Mouse (Mus musculus): Measurements from ENCODE around the gene Clec11a. TPM values are rescaled to one million over a fixed set of nuclear protein-coding genes. Genes with fewer than 3 reads are reported as not detected.

Clec11a gene
- polyA plus RNA-seq, 1 experiment from 2014 or later = 6.0 TPM

DNA sequence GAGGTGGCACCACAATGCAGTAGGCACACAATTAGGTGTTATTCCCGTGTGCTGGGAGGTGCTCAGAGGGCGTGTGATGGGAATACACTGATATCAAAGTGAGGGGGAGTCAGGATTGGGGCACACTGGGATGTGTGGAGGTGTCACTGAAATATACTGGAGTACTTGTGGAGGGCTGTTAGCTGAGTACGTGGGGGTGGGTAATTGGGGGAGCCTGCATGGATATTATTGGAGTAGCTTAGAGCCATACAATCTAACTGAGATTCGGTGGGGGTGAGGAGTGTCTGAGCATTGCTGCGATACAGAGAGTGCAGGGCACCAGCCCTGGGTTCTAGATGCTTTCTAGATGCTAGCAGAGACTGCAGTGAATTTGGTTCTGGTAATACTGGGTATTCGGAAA is 33.5 kb upstream of the Clec11a start:
- TF ChIP-seq CTCF (IDR thresholded peaks at IDR 0.05; ENCODE audit: low read depth) = no peak
- WGBS = 59% methylated on average over 6 of the region's 6 CpGs
- H3K9ac ChIP-seq (ENCODE audit: low read depth, low read length) = no peak overlapping the region
- H3K27ac ChIP-seq = no peak overlapping the region
- H3K4me1 ChIP-seq (replicated peaks; ENCODE audit: insufficient read depth, low read length) = no peaks in the 10 kb centered on the region; the same call in 1 of the 2 replicates
- H3K27me3 ChIP-seq (ENCODE audit: insufficient read depth, low read length) = peaks cover 32% of the 10 kb centered on the region
- no peaks in the 10 kb centered on the region for H3K9me3 ChIP-seq (replicated peaks; ENCODE audit: low read length)
- H3K36me3 ChIP-seq (ENCODE audit: insufficient read depth, low read length) = no peaks in the 10 kb centered on the region; the same call in 1 of the 2 replicates
- ATAC-seq (replicated peaks; ENCODE audit: low FRiP score, low read depth) (no peak), DNase-seq (ENCODE audit: low spot score) (no peak)
- H3K4me3 ChIP-seq (replicated peaks; ENCODE audit: low read depth, low read length) = no peak overlapping the region
- H3K4me2 ChIP-seq (ENCODE audit: low read length) = no peak overlapping the region

DNA sequence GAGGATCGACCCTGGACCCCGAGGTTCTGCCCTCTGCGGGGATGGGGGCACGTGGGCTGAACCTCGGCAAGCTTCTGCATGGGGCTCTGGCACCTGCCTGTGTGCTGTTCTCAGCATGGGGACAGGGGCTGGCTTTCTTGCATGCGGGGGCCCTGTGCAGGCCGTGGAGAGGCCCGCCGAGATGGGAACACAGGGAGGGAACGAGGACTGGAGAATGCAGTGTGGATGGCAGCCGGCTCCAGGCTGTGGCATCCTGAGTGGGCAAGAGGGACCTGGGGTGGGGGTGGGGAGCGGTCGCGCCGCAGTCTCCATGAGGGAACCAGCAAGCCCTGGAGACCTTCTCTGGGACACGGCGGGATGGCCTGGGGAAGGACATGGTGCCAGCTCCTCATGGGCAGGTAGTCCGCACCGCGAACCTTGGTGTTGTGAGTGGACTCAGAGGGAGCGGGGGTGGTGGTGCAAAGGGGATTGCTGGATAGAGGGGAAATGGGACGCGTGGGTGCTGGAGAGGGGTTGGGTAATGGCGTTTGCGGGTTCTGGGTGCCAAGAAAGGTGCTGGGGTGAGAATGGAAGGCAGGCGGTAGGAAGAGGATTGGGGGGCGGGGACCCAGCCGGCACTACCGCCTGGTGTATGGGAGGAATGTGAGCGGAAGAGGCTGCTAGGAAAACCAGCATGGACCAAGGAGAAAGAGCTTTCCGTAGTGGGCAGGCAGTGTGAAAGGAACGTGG is 30.6 kb upstream of the Clec11a start:
- no peak for ATAC-seq (replicated peaks; ENCODE audit: low FRiP score, low read depth)
- Histone ChIP-seq H3K27ac (no peak overlapping the region), H3K9ac (ENCODE audit: low read depth, low read length) (no peak overlapping the region), H3K4me2 (ENCODE audit: low read length) (no peak overlapping the region), H3K4me1 (replicated peaks; ENCODE audit: insufficient read depth, low read length) (no peaks in the 10 kb centered on the region; the same call in 1 of the 2 replicates), H3K4me3 (replicated peaks; ENCODE audit: low read depth, low read length) (no peak overlapping the region), H3K9me3 (replicated peaks; ENCODE audit: low read length) (no peaks in the 10 kb centered on the region), H3K36me3 (ENCODE audit: insufficient read depth, low read length) (no peaks in the 10 kb centered on the region), H3K27me3 (ENCODE audit: insufficient read depth, low read length) (peaks cover 32% of the 10 kb centered on the region)
- WGBS = 3% methylated on average over 32 of the region's 32 CpGs
- TF ChIP-seq CTCF (IDR thresholded peaks at IDR 0.05; ENCODE audit: low read depth) = no peak
- DNase-seq (ENCODE audit: low spot score) = no peak

- peak overlapping the region; percentile 66 for H3K4me2 ChIP-seq (ENCODE audit: low read length)
- 2% methylated on average over 43 of the region's 54 CpGs for WGBS
- H3K4me1 ChIP-seq (replicated peaks; ENCODE audit: insufficient read depth, low read length) = no peaks in the 10 kb centered on the region; the same call in 1 of the 2 replicates
- peaks cover 32% of the 10 kb centered on the region for H3K27me3 ChIP-seq (ENCODE audit: insufficient read depth, low read length)
- no peak for TF ChIP-seq CTCF (IDR thresholded peaks at IDR 0.05; ENCODE audit: low read depth)
- no peak overlapping the region for H3K9ac ChIP-seq (ENCODE audit: low read depth, low read length)
- H3K27ac ChIP-seq = no peak overlapping the region
- H3K4me3 ChIP-seq (replicated peaks; ENCODE audit: low read depth, low read length) = peak overlapping the region; percentile 35
- ATAC-seq (replicated peaks; ENCODE audit: low FRiP score, low read depth) = 0 out of 2 replicates have a peak, but pooled peaks have one; percentile 18
- no peak for DNase-seq (ENCODE audit: low spot score)
- no peaks in the 10 kb centered on the region for H3K9me3 ChIP-seq (replicated peaks; ENCODE audit: low read length)
- no peaks in the 10 kb centered on the region for H3K36me3 ChIP-seq (ENCODE audit: insufficient read depth, low read length)
Measured at GRCm38 (mm10) chr7:44336046-44337021, 29.6 kb upstream of the Clec11a start.

DNA sequence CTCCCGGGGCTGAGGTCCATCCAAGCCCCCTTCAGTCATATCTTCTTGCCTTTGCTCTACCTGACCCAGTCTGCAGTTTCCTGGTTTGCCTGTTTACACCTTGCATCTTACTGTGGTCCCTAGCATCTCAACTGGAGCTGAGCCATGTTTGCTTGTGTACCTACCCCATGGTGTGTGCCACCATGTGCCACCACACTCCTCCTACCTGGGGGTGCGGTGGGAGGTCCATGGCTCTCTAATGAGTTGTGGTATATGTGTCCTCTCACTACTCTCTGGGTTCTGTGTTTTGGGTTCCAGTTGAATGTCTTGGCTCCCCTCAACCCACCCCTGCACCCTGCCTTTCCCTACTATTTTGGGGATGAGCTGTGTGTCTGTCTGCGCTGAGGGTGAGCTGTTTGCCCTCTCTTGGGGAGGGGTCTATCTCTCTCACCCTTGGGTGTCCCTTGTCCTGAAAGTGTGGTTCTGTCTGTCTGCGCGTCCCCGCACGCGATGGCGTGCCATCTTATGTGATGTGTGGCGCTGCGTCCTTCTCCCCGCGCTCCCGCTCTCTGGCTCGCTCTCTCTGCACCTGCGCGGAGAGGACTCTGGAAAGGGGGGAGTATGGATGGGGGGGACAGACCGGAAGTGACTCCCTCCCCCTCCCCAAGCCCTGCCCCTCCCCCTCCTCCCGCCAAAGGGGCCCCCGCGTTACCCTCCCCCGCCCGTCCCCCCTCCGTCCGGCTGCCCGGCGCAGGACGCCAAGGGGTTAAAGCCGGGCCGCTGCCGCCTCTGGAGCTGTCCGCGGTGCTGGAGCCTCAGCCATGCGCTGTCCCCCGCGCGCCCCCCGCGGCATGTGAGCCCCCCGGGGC is 28.6 kb upstream of the Clec11a start:
- no peak overlapping the region for H3K27ac ChIP-seq
- no peaks in the 10 kb centered on the region; the same call in 1 of the 2 replicates for H3K4me1 ChIP-seq (replicated peaks; ENCODE audit: insufficient read depth, low read length)
- WGBS = 7% methylated on average over 18 of the region's 40 CpGs
- 0 out of 2 replicates have a peak, but pooled peaks have one; percentile 23 for ATAC-seq (replicated peaks; ENCODE audit: low FRiP score, low read depth)
- peaks cover 32% of the 10 kb centered on the region for H3K27me3 ChIP-seq (ENCODE audit: insufficient read depth, low read length)
- no peaks in the 10 kb centered on the region for H3K9me3 ChIP-seq (replicated peaks; ENCODE audit: low read length)
- no peak overlapping the region for H3K9ac ChIP-seq (ENCODE audit: low read depth, low read length)
- H3K4me3 ChIP-seq (replicated peaks; ENCODE audit: low read depth, low read length) = peak overlapping the region; percentile 35
- no peak for TF ChIP-seq CTCF (IDR thresholded peaks at IDR 0.05; ENCODE audit: low read depth)
- peak overlapping the region; percentile 66 for H3K4me2 ChIP-seq (ENCODE audit: low read length)
- peak; percentile 56 for DNase-seq (ENCODE audit: low spot score)
- no peaks in the 10 kb centered on the region for H3K36me3 ChIP-seq (ENCODE audit: insufficient read depth, low read length)

GRCm38 (mm10) chr7:44334139-44334538 is 27.4 kb upstream of the Clec11a start:
- H3K27ac ChIP-seq = no peak overlapping the region
- 69% methylated on average over 14 of the region's 14 CpGs for WGBS
- H3K9ac ChIP-seq (ENCODE audit: low read depth, low read length) = no peak overlapping the region
- no peak overlapping the region for H3K4me3 ChIP-seq (replicated peaks; ENCODE audit: low read depth, low read length)
- no peaks in the 10 kb centered on the region for H3K36me3 ChIP-seq (ENCODE audit: insufficient read depth, low read length)
- DNase-seq (ENCODE audit: low spot score) = no peak
- no peak for ATAC-seq (replicated peaks; ENCODE audit: low FRiP score, low read depth)
- no peaks in the 10 kb centered on the region; the same call in 1 of the 2 replicates for H3K4me1 ChIP-seq (replicated peaks; ENCODE audit: insufficient read depth, low read length)
- H3K4me2 ChIP-seq (ENCODE audit: low read length) = no peak overlapping the region
- no peak for TF ChIP-seq CTCF (IDR thresholded peaks at IDR 0.05; ENCODE audit: low read depth)
- no peaks in the 10 kb centered on the region for H3K9me3 ChIP-seq (replicated peaks; ENCODE audit: low read length)
- peaks cover 31% of the 10 kb centered on the region for H3K27me3 ChIP-seq (ENCODE audit: insufficient read depth, low read length)
